Mouse (Mus musculus): ENCODE data around the gene Tdgf1.

Gene Tdgf1

DNA sequence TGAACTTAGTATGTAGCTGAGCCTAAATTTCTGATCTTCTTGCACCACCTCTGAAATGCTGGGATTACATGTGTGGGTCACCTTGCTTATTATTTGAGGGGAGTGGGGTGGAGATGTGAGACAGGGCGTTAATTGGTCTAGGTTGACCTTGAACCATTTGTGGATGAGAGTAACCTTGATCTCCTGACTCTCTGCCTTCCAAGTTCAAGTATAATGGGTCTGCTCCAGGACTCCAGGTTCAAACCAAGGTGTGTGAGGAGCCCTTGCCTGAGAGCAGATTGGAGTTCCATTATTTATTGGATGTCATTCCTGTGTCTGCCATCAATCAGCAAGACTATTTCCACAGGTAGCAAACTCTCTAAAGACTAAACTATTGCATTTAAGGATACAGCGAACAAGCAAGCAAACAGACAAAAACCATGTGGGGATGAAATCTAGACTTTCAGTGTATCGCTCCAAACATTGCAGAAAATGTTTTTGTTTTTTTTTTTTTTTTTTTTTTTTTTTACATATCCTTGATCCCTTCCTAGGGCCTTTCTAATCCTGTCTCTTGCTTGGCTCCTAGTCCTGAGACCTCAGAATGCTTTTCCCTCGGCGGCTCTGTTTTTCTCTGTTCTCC lies 7.1 kb upstream of the Tdgf1 start:
- DNase-seq = no peak

DNA sequence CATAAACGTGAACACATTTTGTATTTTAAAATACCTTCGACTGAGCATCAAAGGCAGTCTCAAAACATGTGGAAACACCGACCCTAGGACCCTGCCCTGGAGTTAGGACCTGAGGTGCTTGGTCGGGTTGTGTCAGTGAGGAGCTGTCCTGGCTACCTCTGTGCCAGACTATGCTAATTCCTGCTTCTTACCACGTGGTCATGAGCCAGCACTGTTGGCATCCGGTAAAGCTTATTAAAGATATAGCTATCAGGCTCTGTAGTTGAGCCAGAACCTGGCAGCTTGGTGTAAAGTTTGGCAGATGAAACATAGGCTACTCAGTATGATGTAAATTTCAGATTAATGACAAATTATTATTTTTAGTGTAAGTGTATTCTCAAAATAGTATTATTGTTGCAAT lies 6.4 kb upstream of the Tdgf1 start:
- no peak for DNase-seq

DNA sequence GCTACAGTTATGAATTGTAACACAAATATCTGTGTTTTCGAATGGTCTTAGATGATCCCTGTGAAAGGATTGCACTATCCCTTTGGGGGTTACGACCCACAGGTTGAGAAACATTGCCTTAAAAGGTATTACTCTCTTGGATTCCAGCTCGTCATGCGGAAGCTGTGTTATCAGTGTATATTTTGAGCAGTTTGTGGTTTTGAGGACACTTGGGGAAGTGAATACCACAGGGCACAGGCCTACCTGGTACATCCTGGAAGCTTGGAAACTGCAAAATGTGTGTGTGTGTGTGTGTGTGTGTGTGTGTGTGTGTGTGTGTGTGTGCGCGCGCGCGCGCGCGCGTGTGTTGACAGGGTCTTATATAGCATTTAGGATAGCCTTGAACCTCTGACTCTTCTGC lies 5.9 kb upstream of the Tdgf1 start:
- no peak for DNase-seq

DNA sequence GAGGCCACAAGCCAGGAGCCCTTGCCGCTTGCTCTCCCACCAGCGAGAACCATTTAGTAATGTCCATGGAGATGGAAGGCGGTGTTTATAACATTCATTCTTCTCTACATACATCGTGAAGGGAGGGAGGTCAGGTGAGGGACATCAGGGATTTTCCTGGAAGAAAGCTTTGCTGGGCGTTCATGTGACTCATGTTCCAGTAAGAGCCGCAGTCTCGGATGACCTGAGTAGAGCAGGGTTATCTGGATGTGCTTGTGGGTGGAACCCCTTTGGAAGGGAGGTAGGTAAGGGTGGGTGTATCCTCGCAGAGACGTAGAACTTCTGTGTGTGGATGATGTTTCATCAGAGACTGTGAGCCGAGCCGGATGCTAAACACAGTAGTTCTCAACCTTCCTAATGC lies 5.4 kb upstream of the Tdgf1 start, which contains the start of gene Lrrc2:
TSS of gene Lrrc2 (plus strand) at position 149 of the 400 bp plus-strand sequence.
- DNase-seq = no peak

DNA sequence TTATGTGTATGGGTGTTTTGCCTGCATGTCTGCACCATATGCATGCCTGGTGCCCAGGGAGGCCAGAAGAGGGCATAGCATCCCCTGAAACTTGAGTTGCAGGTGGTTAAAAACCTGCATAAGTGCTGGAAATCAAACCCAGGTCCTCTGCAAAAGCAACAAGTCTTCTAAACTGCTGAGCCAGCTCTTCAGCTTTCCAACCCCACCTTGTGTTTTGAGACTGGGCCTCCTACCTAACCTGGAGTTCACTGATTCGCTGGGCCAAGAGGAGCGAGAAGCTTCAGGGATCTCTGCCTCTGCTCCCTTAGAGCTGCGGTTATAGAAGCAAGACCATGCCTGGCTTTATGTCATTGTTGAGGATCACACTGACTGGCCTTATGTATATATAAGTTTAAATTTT lies 4.2 kb upstream of the Tdgf1 start:
- no peak for DNase-seq

DNA sequence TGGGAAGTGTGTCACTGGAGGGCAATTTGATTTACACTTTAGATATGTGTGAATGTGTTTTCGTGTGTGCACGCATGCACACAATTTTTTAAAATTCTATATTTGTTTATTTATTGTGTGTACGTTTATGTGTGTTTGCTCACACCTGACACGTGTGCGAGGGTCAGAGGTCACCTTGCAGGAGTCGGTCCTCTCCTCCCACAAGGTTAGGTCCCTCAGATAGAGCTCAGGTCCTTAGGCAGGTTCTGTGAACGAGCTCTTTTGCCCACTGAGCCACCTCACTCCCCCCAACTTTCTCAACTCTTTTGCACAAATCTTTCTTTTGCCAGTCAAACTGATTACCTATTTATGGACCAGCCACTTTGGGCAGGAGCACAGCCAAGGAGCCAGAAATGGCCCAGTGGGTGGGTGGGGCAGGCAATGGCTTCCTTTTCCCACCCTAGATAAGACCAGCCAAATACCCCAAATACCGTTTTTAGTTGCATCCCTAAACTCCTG lies 2.9 kb upstream of the Tdgf1 start:
- no peak for DNase-seq

DNA sequence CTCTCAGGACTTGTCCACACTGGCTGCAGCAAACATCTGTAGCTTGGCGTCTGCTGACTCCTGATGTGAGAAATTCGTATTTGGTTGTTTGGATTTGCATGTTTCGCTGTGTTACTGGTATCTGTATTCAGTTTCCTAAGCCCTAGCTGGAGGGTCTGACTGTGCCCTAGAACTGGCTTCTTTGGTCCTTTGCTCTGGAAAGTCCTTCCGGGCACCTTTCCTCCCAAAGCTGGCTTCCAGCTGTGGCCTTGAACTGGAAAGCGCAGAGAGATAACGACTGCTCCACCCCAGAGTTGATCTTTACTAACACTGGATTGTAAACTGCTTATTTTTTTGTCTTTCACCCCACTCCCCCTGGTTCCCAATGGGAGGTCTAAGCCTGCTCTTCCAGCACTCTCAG lies 1.9 kb upstream of the Tdgf1 start:
- no peak for DNase-seq

DNA sequence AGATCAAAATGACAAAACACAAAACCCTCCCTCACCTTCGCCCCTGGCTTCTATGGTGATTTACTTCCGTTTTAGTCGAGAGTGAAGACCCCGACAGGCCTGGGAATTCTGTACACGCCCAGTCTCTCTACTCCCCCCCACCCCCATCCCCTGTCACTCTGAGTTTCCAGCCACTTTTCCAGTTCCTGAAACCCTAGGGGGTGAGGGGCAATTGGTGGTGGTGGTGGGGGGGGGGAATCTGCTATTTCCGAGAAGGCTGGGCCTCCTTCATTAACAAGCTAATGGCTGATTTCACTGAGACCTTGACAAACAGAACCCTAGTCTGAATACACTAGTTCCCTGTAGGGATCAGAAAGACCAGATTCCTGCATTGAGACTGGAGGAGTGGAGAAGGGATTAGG lies 1.3 kb upstream of the Tdgf1 start:
- no peak for DNase-seq

DNA sequence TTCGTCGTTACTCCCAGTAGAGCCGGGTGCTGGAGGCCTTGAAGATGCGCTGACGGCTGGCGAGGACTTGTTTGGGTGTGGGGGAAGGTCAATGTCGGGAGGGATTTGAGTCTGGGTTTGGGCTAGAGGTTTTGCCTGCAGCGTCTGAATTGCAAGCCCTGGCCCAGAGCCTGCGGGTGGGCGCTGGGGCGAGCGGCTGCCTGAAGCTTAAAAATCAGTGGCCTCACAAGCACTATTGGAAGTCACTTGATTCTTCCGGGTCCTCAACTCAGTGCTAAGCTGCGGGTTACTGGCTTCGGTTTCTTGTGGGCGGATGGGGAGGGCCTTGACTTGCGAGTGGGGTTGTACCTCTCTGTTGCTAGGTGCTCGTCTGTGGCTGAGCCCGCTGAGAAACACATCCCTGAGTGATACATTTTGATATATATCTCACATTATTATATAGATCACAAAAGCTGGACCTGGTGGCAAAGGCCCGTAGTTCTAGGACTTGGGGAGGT lies 638 bp upstream of the Tdgf1 start:
- DNase-seq = no peak

DNA sequence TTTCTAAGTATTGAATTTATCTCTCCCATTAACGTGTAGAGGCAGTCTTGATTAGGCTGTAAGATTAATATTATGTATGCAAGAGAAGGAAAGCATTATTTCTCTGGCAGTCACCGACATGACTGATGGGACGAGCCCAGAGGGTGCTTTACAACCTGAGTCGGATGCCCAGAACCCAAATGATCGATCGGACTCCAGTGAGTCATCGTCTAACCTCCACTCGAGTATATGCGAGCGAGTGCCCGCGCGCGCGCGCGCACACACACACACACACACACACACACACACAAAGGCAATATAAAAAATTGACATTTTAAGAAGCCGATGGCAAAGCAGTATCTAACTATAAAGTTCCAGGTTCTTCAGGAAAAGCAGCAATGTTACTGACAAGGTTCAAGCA lies 615 bp downstream of the Tdgf1 start:
- DNase-seq = no peak

DNA sequence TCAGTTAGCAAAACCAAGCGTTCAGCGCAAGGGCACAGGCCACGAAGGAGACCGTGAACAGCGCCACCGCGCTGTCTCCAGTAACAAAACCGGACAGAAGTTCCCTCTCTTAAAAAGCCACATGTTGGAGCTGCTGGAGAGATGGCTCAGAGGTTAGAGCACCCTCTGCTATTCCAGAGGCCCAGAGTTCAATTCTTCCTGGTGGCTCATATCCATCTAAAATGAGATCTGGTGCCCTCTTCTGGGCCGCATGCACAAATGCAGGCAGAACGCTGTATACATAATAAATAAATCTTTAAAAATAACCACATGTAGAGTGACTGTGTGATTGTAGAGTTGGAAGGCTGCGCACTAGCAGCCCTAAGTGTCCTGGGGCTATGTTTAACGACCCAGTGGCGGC lies 1.7 kb downstream of the Tdgf1 start:
- no peak for DNase-seq

DNA sequence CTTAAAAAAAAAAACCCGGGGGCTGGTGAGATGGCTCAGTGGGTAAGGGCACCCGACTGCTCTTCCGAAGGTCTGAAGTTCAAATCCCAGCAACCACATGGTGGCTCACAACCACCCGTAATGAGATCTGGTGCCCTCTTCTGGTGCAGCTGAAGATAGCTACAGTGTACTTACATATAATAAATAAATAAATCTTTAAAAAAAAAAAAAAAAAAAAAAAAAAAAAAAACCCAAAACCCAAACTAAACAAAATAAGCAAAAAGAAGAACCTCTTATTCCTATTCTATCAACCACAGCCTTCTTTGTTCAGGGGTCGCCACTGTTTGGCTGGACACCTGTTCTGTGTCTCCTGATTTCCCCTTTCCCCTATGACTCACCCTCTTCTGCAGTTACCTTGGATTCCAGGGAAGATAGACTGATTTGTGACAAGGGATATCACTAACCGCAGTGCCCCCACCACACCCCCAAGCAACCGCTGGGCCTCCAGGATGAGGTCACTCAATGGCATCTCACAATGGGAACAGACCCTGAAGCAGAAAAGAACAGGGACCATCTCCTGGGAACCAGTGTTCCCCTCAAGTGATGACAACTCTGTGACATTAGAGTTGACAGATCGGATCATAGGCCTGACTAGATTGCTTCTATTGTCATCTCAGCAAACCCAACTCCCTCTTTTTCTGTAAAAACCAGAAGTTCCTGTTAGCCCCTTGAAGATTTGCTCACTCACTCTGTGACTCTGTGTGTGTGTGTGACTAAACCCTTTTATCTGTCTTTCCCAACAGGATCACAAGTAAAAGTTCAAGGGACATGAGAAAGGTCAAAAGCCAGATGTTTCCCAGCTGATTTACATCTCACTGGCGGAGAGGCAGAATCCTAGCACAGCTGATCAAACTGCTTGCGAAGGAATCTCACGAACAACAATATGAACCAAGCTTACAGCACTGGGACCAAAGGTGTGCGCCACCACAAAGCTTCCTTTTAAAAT lies 8.2 kb downstream of the Tdgf1 start:
- no peak for DNase-seq

DNA sequence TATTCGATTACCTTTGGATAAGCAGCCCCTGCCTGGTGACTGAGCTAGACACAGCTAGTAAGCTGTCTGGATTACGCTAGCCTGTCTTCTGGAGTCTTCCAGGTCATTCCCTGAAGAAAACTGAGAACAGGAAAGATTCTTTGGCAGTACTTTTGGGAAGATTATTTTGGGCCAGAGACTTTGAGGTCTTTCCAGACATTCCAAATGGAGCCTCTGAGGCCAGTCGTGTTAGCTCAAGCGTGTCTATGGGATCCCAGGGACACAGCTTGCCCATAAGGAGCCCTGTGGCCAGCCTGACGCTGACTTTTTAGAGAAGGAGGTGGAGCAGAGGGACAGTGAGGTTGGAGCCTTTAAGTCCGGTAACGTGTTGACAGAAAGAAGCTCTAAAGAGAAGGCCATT lies 10.0 kb downstream of the Tdgf1 start:
- no peak for DNase-seq

DNA sequence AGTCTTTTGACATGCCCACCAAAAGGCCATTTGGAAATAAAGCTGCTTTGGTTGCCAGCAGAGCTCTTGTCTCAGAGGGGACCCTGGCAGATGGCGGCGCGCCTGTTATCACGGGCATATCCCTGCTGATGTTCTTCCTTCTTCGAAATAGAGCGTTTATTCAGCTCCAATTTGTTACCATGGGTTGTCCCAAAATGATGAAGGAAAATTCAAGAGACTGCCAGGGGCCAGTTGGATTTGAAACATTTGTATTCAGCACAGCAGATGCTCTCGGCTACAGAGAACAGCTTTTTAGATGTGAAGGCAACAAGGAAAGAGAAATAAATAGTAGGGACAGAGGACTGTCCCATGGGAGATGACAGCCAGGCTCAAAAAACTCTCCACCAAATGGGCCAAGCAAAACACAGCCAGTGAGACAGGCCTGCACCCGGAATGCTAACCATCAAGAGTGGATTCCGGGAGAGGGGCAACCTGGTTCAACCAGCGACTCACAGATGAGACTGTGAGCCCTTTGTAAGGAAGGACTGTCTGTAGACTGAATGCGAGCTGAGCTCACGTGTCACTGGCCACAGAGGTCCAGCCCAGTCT lies 12.0 kb downstream of the Tdgf1 start:
- DNase-seq = peak; percentile 57

DNA sequence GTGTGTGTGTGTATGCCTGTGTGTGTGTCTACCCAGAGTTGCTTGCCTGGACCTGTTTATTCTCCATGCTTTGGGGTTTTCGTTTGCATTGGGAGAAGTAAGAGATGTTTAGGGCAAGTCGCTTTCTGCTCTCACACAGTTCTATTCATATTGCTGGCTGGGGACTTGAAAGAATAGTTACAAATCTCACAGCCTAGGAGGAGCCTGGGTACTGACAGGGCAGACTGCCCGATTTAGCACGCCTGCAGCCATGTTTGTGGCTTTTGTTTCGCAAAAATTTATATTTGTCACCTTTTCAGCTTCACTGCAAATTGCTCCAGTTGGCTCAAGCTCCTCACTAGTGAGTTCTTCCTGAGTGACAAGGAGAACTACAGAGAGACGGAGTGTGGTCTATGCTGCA lies 14.4 kb downstream of the Tdgf1 start:
- DNase-seq = no peak

DNA sequence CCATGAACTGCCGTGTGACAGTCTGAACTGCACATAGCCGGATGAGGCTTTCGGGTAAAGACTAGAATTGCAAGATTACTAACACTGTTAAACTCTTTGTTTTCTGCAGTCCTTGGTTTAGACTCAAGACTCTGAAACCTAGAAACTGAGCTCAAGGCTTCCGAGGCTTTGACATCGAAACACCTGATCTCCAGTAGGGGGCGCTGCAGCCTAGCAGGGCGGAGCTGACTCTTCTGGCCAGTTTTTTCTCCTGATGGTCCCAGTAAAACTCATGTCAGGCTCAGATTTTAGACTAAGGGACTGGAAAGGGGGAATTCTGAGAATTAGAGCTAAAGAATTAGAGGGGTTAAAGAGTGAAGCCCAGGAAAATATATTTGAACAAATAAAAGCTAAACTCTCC lies 23.2 kb downstream of the Tdgf1 start:
- DNase-seq = no peak

DNA sequence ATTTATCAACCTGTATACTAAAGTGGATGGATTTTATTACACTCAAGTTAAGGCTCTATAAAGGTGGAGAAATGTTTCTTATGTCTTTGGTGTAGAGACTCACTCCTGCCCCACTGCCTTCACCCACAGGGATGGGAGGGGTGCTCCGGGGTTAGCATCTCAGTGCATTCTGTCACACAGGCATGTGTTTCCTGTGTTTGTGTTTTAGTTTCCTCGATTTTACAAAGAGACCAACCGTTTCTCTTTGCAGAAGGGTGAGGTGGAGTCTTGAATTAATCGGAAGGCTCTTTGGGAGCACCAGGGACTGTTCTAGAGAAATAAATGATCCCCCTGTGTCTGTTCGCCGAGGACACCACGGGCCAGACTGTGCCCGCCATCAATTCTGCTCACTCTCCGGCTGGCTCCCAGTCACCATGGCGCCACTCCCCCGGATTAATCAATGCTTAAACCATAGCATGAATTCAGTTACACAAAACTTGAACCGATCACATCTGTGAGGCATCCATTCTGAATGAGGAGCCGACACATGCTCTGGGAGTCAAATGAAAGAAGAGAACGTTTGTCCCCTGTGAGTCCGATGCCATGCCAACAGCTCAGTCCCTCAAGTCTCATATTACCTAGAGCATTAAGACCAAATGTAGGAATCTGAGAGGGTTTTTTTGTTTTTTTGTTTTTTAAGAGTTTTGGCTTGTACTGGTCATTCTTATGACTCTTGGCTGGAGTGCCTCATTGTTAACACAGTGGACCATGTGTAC lies 25.1 kb downstream of the Tdgf1 start:
- no peak for DNase-seq

DNA sequence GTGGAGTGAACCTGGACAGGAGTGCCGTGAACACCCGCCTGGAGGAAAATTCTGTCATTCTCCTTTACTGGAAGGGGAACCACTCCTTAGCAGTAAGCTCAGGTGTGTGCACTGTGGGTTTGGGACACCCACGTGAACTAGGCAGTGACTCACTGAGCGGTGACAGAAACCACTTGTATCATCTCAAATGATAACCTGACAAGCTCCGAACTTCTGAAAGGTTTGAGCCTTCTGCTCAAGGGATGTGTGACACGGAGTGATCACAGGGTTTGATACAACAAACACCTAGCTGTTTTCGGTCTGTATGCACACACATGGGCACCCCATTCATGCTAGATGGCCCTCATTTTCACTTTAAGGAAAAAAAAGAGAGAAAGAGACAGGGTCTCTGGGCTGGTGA lies 29.2 kb downstream of the Tdgf1 start, which contains the start of gene Fam240a:
TSS of gene Fam240a (minus strand) at position 76 of the 400 bp plus-strand sequence.
- DNase-seq = no peak

DNA sequence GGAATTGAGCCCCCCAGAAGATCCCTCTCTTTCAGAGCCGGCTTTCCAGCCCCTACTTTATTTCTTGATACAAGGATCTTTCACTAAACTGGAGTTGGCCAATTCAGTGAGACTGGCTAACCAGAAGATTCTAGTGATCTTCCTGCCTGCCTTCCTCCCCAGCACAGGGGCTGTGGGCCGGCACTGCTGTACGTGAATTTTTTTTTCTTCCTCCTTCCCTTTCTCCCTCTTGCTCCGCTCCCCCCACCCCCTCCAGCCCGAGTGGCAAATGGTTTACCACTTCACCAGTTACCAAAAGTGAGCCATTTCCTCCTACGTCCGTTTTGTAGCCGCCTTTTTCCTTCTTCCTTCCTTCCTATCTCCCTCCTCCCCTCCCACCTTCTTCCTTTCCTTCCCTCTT lies 30.5 kb downstream of the Tdgf1 start:
- DNase-seq = no peak

DNA sequence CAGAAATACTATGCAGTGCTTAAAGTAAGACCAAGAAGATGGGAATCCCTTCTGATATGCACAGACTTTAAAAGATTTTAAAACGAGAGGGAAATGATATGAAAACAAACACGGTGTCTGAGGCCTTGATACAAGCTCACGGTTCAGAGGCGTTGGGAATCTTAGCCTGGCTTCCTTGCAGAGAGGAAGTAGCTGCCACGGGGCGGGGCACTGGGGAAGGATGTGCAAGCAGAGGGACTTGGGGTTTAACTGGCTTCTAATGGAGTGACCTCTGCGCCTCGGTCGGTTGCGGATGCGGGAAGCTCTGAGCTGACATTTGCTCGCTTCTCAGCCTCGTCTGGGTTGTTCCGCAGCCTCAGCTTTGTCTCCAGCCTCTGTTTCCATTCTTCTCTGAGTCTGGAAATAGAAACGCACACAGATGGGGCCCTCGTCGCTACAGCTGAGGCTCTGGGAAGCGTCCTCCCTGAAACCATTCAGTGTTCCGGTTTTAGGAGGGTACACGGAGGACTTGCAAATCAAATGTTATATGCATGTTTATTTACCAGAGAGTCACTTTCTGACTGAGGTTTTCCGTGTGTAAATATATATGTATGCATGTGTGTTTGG lies 31.2 kb downstream of the Tdgf1 start:
- no peak for DNase-seq

DNA sequence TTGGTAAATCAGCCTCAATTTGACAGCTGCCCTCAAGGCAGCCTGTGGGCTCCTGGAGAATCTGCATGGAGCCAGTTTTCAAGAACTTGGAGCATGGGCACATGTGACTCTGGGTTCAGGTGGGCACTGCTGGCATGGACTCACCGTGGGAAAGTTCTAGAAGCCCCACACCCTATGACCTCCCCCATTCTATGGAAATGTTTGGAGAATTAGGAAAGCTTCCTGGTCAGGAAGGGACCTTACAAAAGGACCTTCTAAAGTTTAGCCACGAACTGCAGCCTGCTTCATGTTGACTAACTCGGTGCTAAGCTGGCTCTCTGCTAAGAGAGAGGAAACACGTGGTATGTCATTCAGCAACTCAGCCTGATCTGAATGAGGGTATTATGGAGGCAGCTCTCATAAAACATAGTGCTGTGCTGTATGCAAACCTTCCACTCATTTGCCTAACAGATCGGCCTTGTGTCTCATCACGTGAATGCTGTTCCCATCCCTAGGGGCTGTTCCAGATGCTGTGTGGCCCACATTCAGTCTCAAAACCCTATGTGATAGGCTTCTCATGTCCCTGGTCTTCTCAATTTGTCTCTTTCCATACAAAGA lies 36.5 kb downstream of the Tdgf1 start:
- no peak for DNase-seq

DNA sequence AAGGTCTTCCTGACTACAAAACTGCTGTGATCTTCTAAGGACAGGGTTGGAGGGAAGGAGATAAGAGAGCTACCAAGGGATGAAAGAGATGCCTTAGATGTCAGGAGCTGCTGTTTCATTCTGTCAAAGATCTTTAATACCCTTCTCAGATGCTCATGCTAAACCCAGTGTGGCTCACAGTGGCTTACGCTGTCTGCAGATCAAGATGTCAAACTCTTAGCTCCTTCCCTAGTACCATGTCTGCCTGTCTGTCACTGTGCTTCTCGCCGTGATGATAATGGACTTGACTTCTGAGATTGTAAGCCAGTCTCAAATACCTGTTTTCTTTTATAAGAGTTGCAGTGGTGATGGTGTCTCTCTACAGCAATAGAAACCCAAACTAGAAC lies 37.3 kb downstream of the Tdgf1 start:
- no peak for DNase-seq
